Mouse (Mus musculus): ENCODE results near the gene Cyp17a1.

GRCm38 (mm10) chr19:46655626-46656025 lies 17.3 kb downstream of the Cyp17a1 start:
- no peak for TF ChIP-seq CTCF (IDR thresholded peaks at IDR 0.05; ENCODE audit: control insufficient read depth, insufficient read depth, low read length)
- TF ChIP-seq POLR2A (IDR thresholded peaks at IDR 0.05; ENCODE audit: borderline replicate concordance, control insufficient read depth, low read depth, low read length), result no peak
